Mouse (Mus musculus): ENCODE results near the gene Vsx1.

- TF ChIP-seq EP300 (IDR thresholded peaks at IDR 0.05; ENCODE audit: low read length) (no peak), CTCF (conservative IDR thresholded peaks at IDR 0.05 in 1 of 2, IDR thresholded peaks at IDR 0.05 in 1 of 2; ENCODE audit: low read depth in 2 of 2, low read length in 2 of 2) (no peak), GABPA (IDR thresholded peaks at IDR 0.05; ENCODE audit: insufficient replicate concordance, low read depth, low read length) (no peak), POLR2A (IDR thresholded peaks at IDR 0.05; ENCODE audit: low read depth, low read length) (no peak), UBTF (IDR thresholded peaks at IDR 0.05; ENCODE audit: low read depth, low read length) (no peak), SIN3A (IDR thresholded peaks at IDR 0.05; ENCODE audit: low read length) (no peak), MAFK (IDR thresholded peaks at IDR 0.05; ENCODE audit: insufficient replicate concordance, low read length) (no peak), JUND (conservative IDR thresholded peaks at IDR 0.05; ENCODE audit: low read depth, low read length) (no peak), MXI1 (IDR thresholded peaks at IDR 0.05; ENCODE audit: low read depth, low read length) (no peak), JUN (IDR thresholded peaks at IDR 0.05; ENCODE audit: insufficient read depth, low read depth, low read length) (no peak), E2F4 (IDR thresholded peaks at IDR 0.05; ENCODE audit: insufficient replicate concordance, low read depth, low read length) (no peak), HCFC1 (IDR thresholded peaks at IDR 0.05; ENCODE audit: low read depth, low read length) (no peak), TBP (conservative IDR thresholded peaks at IDR 0.05; ENCODE audit: low read depth, low read length) (no peak), NELFE (IDR thresholded peaks at IDR 0.05; ENCODE audit: low read depth, low read length) (no peak)
These were observed 50.8 kb downstream of the Vsx1 start for GRCm38 (mm10) chr2:150638370-150638733.
